Mouse (Mus musculus): Measurements from ENCODE around the gene Prss30.
"Not testable (repeated sequence)": the region's sequence is repeated elsewhere in the genome, so short reads cannot be mapped to it uniquely, and the experiment has no call there.

Prss30 gene

GRCm38 (mm10) chr17:23984989-23985388 is 4.6 kb upstream of the Prss30 start:
- peak; percentile 40 for DNase-seq (ENCODE audit: low read depth)

GRCm38 (mm10) chr17:23982912-23983311 is 2.5 kb upstream of the Prss30 start:
- DNase-seq (ENCODE audit: low read depth) = no peak

GRCm38 (mm10) chr17:23979471-23979870 is 895 bp downstream of the Prss30 start:
- peak; percentile 72 for DNase-seq (ENCODE audit: low read depth)

- no peak for DNase-seq (ENCODE audit: low read depth)
These were observed 3.7 kb downstream of the Prss30 start for GRCm38 (mm10) chr17:23976665-23977064.

- no peak for DNase-seq (ENCODE audit: low read depth)
These were observed 9.1 kb downstream of the Prss30 start for GRCm38 (mm10) chr17:23971315-23971714.

GRCm38 (mm10) chr17:23969231-23969630 is 11.1 kb downstream of the Prss30 start:
- DNase-seq (ENCODE audit: low read depth) = peak; percentile 93

GRCm38 (mm10) chr17:23968780-23969179 is 11.6 kb downstream of the Prss30 start:
- peak; percentile 63 for DNase-seq (ENCODE audit: low read depth)

- no peak for DNase-seq (ENCODE audit: low read depth)
These were observed 13.5 kb downstream of the Prss30 start for GRCm38 (mm10) chr17:23966658-23967401.

GRCm38 (mm10) chr17:23965805-23966425 is 14.5 kb downstream of the Prss30 start:
- no peak for DNase-seq (ENCODE audit: low read depth)

- no peak for DNase-seq (ENCODE audit: low read depth)
These were observed 18.7 kb downstream of the Prss30 start for GRCm38 (mm10) chr17:23961573-23962122.

- peak; percentile 92 for DNase-seq (ENCODE audit: low read depth)
These were observed 20.2 kb downstream of the Prss30 start for GRCm38 (mm10) chr17:23960084-23960738.

- no peak for DNase-seq (ENCODE audit: low read depth)
These were observed 25.2 kb downstream of the Prss30 start, which contains the start of gene Sbpl for GRCm38 (mm10) chr17:23955174-23955573. Sbpl (minus strand) TSS chr17:23955274.

GRCm38 (mm10) chr17:23950828-23951227 is 29.5 kb downstream of the Prss30 start:
- not testable (repeated sequence) for DNase-seq (ENCODE audit: low read depth)

- no peak for DNase-seq (ENCODE audit: low read depth)
These were observed 31.3 kb downstream of the Prss30 start for GRCm38 (mm10) chr17:23949068-23949467.

GRCm38 (mm10) chr17:23947486-23947885 is 32.9 kb downstream of the Prss30 start:
- DNase-seq (ENCODE audit: low read depth) = not testable (repeated sequence)

GRCm38 (mm10) chr17:23941372-23941771 is 39.0 kb downstream of the Prss30 start, which contains the start of gene Sbp:
Sbp (plus strand) TSS chr17:23941672.
- no peak for DNase-seq (ENCODE audit: low read depth)

GRCm38 (mm10) chr17:23931157-23931556 is 49.2 kb downstream of the Prss30 start:
- DNase-seq (ENCODE audit: low read depth) = no peak

- DNase-seq (ENCODE audit: low read depth) = peak; percentile 77
These were observed 55.3 kb downstream of the Prss30 start for GRCm38 (mm10) chr17:23925090-23925493.

GRCm38 (mm10) chr17:23924531-23925007 is 55.8 kb downstream of the Prss30 start:
- peak; percentile 94 for DNase-seq (ENCODE audit: low read depth)

Measured in NIH3T3 (cell line).